Mouse (Mus musculus) layer of hippocampus, adult 11-12 months (tissue): ENCODE measurements around the gene Polr3b.

Experiments used
- DNase-seq: peaks from one replicate; pipeline ENCODE4 v3.0.0; 2022; ENCODE audit warnings: low spot score

Gene Polr3b

DNA sequence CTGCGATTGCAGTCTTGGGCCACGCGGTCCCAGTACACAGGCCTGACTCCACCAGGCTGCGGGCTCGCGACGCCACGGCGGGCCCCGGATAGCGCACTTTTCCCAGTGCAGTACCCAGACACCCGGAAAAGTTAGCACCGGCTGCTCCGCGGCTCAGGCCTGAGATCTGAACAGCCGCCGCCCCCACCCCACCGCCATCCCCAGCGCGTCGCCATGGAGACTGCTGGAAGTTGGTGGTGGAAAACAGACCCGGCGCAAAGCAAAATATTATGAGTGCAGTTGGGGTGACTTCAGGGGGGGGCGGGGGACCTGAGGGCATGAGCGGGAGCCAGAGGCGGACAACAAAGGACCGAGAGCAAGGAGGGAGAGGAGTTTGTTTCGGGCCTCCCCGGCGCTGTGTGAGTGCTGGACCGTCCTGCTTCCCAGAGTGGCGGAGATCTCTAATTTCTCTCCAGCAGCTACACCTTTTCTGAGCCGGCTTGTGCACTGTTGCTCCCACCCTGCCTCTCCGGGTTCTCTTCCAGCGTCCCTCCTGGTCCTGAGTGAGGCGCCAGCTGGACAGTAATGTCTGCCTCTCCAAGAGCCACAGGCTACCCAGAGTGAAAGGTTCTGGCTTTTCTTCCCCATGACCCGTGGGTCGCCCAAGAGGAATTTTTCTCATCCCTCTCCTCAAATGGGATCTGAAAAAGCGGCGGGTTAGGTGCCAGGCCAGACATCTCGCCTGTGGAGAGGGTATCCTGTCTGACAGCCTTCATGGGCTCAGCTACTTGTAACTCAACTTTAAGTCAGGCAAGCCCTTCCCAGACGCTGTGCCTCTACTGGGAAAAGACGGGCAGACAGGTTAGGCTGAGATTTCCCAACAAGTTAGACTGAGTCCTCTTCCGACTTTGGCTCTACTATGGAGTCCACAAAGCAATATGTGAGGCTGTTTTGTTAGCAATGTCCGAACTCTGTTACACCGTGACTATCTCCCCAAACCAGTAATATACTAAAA is 138.3 kb downstream of the Polr3b start:
- DNase-seq = no peak

DNA sequence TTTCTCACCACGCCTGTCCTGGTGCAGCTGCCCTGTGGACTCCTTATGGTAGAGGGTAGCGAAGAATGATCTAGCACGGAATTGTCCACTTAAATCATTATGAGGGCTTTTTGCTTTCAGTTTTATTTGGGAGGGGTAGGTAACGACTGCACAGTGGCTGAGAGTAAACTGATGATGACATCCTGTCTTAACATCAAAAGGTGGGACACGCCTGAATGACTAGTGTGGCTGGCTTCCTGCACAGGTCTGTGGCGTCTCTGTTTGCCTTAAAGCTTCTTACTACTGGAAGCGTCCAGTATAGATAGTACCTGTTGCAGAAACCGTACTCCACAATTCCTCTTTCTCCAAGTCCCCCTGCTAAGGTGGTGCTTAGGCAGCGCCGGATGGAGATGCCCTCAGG is 146.7 kb downstream of the Polr3b start:
- DNase-seq = no peak

DNA sequence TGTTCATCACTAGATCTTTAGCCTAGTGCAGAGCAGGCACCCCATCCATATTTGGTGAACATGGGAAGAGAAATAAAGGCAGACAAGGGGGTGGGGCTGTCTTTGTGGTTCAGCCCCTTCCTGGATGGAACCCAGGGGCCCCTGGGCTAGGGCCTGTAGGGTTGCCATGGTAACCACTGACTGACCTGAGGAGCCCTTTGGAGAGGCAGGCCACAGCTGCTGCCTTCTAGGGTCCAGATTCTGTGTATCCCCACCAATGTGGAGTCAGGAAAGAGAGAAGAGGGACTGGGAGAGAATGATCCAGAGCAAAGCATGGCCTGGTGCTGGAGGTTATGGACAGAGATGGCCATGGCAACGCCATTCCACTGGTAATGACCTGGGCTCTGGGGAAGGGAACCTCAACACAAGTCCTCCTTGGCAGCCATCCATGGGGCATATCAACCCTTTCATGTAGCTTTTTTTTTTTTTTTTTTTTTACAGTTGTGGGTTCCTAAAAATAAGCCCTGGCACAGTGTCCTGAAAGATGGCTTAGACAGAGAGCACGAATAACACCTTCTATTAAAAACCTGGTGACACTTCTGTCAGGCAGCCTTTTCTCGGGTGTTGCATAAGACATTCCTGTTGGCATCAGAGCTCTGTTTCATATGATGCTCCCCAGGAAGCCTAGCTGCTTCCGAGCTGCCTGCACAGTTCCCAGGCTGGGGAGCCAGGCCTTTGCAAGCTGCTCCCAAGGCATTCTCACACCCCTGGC is 150.5 kb downstream of the Polr3b start:
- DNase-seq = no peak

DNA sequence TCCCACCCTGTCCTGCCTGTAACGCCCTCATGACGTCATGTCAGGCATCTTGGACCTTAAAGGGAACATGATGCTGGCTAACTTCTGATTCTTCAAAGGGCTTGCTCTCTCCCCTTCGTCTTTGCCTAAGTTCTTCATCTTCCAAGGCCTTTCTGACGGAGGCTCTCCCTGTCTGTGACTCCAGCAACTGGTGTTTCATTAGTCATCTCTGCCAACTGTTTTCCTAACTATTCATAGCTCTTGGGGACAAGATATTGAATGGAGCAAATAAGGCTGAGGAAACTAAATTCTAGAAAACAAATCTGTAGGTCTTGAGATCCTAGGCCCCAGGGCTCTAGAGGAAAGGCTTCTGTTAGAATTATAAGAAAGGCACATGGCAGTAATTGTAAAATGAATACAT is 151.8 kb downstream of the Polr3b start:
- no peak for DNase-seq

DNA sequence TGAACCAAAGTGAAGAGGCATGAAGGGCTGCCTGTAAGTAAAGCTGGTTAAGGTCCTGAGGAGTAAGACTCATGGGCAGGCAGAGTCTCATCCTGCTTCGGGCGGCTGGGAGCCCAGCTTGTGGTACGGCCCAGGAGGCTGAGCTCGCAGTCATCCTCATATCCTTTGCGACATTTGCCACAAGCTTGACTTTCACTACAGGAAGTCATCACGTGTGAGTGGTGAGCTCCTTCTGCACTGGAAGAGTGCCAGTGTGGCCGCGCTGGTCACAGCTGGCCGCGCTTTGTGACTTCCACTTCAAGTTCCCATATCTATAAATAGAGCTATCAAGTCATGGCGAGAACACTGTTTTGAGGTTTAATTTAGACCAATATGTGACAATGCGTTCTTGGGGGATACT is 152.5 kb downstream of the Polr3b start:
- DNase-seq = peak; percentile 58
